Mouse (Mus musculus) lung, adult 2 months (tissue): ENCODE measurements at regions not wholly inside any gene's neighbourhood (a gene's known extent, or its start where the extent isn't known, plus 50 kb on each side); places are given as distances from the start of the nearest gene placed in this dataset.

Experiments used
- DNase-seq: peaks from one replicate; pipeline ENCODE4 v3.0.0; 2022
- H3K4me1 ChIP-seq: fragments of 200-500 bp; 2 replicates; pipeline ENCODE4 v1.6.1; 2011; ENCODE audit warnings: low read length; ENCODE audit not compliant: control insufficient read depth, insufficient read depth
- H3K4me3 ChIP-seq: fragments of 200-500 bp; replicated peaks from 2 replicates; pipeline ENCODE3; 2011; ENCODE audit warnings: low read depth, mild to moderate bottlenecking, control low read depth, low read length; ENCODE audit errors: extremely low read depth
- CTCF ChIP-seq: fragments of 200-500 bp; IDR thresholded peaks from 2 replicates; pipeline ENCODE4 v1.5.1; 2011; ENCODE audit warnings: mild to moderate bottlenecking, low read length, control low read depth; ENCODE audit not compliant: insufficient read depth
- POLR2A ChIP-seq: fragments of 200-500 bp; IDR thresholded peaks from 2 replicates; pipeline ENCODE4 v1.6.1; 2011; ENCODE audit warnings: low read depth, mild to moderate bottlenecking, control low read depth, low read length, borderline replicate concordance; ENCODE audit errors: extremely low read depth
- WGBS: fragments of 180-500 bp; shearing (Covaris S2); methylation state at CpG from one replicate; pipeline ENCODE4 v1.1.7; 2018; 5-methylcytosine and 5-hydroxymethylcytosine counted together

GRCm38 (mm10) chr11:112407681-112408080 lies 374.3 kb upstream of the Sox9 start:
- WGBS = 86% methylated on average over 8 of the region's 8 CpGs
- H3K4me3 ChIP-seq = no peak overlapping the region
- no peak for TF ChIP-seq CTCF
- TF ChIP-seq POLR2A = no peak
- no peak for DNase-seq
- no peaks in the 10 kb centered on the region for H3K4me1 ChIP-seq

GRCm38 (mm10) chr11:112412434-112412833 lies 369.6 kb upstream of the Sox9 start:
- H3K4me1 ChIP-seq = no peaks in the 10 kb centered on the region
- 44% methylated on average over 4 of the region's 4 CpGs for WGBS
- H3K4me3 ChIP-seq = no peak overlapping the region
- DNase-seq = no peak
- TF ChIP-seq POLR2A (no peak), CTCF (no peak)

- TF ChIP-seq POLR2A (no peak), CTCF (no peak)
- 60% methylated on average over 1 of the region's 1 CpGs for WGBS
- Histone ChIP-seq H3K4me1 (no peaks in the 10 kb centered on the region), H3K4me3 (no peak overlapping the region)
- no peak for DNase-seq
Measured at GRCm38 (mm10) chr11:112442639-112443038, 339.4 kb upstream of the Sox9 start.

- WGBS = 76% methylated on average over 4 of the region's 4 CpGs
- H3K4me1 ChIP-seq = no peaks in the 10 kb centered on the region
- H3K4me3 ChIP-seq = no peak overlapping the region
- TF ChIP-seq POLR2A = no peak
- no peak for TF ChIP-seq CTCF
- no peak for DNase-seq
Measured at GRCm38 (mm10) chr11:112443890-112444289, 338.1 kb upstream of the Sox9 start.

GRCm38 (mm10) chr11:112449632-112450031 lies 332.4 kb upstream of the Sox9 start:
- H3K4me1 ChIP-seq = no peaks in the 10 kb centered on the region
- WGBS = 64% methylated on average over 5 of the region's 5 CpGs
- DNase-seq = no peak
- TF ChIP-seq POLR2A (no peak), CTCF (no peak)
- H3K4me3 ChIP-seq = no peak overlapping the region

GRCm38 (mm10) chr11:112450227-112450626 lies 331.8 kb upstream of the Sox9 start:
- DNase-seq = no peak
- 45% methylated on average over 6 of the region's 6 CpGs for WGBS
- Histone ChIP-seq H3K4me1 (no peaks in the 10 kb centered on the region), H3K4me3 (no peak overlapping the region)
- TF ChIP-seq POLR2A (no peak), CTCF (no peak)

GRCm38 (mm10) chr11:112458075-112458474 lies 323.9 kb upstream of the Sox9 start:
- TF ChIP-seq CTCF (no peak), POLR2A (no peak)
- no peak overlapping the region for H3K4me3 ChIP-seq
- DNase-seq = no peak
- no peaks in the 10 kb centered on the region for H3K4me1 ChIP-seq
- 81% methylated on average over 2 of the region's 2 CpGs for WGBS

GRCm38 (mm10) chr11:112463121-112463520 lies 318.9 kb upstream of the Sox9 start:
- no peak for TF ChIP-seq CTCF
- TF ChIP-seq POLR2A = no peak
- Histone ChIP-seq H3K4me1 (no peaks in the 10 kb centered on the region), H3K4me3 (no peak overlapping the region)
- WGBS = 84% methylated on average over 1 of the region's 1 CpGs
- no peak for DNase-seq

GRCm38 (mm10) chr11:112464386-112464785 lies 317.6 kb upstream of the Sox9 start:
- no peak for DNase-seq
- Histone ChIP-seq H3K4me3 (no peak overlapping the region), H3K4me1 (no peaks in the 10 kb centered on the region)
- TF ChIP-seq POLR2A (no peak), CTCF (no peak)
- 70% methylated on average over 4 of the region's 4 CpGs for WGBS

- H3K4me3 ChIP-seq = no peak overlapping the region
- WGBS = 60% methylated on average over 3 of the region's 3 CpGs
- H3K4me1 ChIP-seq = no peaks in the 10 kb centered on the region
- TF ChIP-seq CTCF (no peak), POLR2A (no peak)
- DNase-seq = no peak
Measured at GRCm38 (mm10) chr11:112470336-112470735, 311.7 kb upstream of the Sox9 start.
